Mouse (Mus musculus): ENCODE data around the gene Spag5.

Gene Spag5

DNA sequence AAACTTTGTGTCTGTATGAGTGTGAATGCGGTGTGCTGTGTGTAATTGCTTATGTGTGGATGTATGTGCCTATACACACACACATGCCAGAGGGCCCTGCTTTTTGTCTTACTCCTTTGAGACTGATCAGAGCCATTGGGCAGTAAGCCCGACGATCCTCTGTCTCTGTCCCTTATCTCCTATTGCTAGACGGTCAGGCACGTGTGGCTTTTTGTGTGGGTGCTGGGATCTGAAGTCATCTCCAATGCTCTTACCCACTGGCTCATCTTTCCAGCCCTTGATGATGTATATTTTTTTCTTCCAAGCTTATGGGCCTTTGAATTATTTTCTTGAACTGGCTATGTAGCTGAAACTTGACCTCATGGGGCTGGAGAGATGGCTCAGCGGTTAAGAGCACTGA, 53.6 kb downstream of the Spag5 start:
- no peak for DNase-seq

DNA sequence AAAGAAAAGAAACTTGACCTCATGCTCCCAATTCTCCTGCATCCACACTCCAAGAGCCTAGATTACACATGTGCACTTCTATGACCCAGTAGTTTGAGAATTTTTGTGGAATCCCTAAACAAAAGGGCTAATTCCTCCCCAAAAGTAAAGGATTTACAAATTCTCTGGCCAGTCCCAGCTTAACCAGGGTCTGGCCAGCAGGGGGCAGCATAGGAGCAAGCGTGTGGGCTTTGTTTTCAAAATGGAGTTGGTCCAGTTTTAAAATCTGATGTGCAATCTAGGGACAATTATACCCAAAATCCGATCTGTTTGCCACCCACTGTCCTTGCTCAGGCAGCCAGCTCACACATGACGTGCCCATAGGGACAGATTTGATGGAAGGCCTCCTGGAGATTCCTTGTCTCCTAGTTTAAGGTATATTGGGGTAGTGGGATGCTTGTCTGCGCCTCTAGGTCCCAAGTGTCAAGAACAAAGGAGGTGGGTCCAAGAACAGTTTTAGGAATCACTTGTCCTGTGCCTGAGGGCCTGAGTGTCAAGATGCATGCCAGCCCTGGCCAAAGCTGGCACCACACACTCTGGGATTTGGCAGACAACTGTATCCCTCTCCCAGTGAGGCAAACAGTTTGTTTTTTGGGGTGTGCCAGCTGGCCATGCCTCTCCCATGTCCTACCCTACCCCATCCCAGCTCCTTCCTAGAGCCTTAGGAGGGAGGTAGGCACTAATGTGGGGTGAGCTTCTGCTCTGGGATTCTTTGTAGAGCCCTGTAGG, 54.3 kb downstream of the Spag5 start:
- DNase-seq = peak; percentile 47 to 73

DNA sequence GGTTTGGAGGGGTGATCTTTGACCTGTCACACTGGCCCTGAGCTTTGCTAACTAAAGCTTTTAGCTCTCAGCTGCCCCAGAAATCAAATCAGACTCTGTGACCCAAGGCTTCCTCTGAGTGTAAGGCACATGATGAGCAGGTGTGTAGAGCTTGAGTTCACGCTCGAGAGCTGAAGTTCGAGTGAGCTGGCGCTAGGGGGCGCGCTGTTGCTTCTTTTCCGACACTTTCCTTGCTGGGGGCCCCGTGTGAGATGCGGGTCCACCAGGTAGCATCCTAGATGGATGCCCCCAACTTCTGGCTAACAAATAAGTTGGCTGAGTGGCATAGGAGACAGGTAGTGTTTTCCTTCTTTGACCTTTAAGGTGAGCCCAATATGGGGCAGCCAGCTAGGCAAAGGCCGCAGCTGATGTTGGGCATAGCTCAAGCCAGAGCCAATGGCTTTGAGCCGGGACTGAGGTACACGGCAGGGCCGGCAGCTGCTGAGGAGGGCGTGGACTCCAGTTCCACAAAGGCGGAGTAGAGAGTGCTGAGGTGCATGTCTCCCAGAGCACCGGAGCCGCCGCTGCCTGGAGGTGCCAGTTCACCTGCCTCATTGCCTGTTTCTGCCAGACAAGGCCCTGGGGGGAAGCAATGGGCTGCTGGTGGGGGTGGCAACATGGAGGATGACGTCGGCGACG, 57.1 kb downstream of the Spag5 start:
- DNase-seq = peak; percentile 44 to 54

DNA sequence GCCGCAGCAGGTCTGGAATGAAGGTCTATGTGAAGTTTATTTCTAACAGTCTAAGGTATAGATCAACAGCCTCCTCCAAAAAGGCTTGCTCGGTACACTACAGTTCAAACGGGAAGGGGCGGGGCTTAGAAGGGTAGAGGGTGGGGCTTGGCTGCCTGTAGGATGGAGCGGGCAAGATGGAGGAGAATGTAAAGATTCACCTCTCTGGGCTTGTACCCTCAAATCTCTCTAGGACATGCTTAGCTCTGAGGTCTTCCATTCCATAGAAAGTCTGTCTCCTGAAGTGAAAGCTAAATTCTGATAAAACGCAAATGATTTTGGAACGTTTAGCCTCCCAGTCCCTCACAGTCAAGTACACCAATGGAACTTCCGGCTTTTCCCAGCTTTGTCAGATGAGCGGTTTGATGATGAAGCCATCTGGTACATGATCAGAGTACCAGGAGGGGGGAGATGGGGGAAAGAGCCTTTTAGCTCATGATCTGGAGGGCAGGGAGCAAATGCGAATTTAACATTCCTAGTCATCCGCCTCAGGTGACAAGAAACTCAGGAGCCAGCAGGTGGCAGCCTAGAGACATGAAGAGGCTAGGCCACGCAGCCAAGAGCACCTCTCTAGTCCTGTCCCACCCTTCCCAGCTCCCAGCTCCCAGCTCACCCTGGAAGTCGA, 58.9 kb downstream of the Spag5 start:
- peak; percentile 73 to 85 for DNase-seq

DNA sequence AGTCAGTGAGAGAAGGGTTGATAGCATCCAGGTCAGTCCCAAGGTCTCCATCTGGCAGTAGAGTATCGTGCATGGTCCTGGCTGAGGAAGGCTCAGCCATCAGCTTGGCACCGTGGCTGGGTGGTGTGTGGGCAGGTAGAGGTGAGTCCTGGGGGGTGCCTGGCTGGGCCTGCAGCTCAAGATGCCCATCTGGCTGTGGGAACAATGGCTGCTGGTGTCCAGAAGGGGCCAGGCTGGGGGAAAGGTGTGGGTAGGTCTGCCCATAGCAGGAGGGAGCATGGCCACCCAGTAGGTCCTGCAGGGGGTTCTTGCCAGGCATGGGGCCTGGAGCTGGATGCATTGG, 59.4 kb downstream of the Spag5 start:
- no peak for DNase-seq

DNA sequence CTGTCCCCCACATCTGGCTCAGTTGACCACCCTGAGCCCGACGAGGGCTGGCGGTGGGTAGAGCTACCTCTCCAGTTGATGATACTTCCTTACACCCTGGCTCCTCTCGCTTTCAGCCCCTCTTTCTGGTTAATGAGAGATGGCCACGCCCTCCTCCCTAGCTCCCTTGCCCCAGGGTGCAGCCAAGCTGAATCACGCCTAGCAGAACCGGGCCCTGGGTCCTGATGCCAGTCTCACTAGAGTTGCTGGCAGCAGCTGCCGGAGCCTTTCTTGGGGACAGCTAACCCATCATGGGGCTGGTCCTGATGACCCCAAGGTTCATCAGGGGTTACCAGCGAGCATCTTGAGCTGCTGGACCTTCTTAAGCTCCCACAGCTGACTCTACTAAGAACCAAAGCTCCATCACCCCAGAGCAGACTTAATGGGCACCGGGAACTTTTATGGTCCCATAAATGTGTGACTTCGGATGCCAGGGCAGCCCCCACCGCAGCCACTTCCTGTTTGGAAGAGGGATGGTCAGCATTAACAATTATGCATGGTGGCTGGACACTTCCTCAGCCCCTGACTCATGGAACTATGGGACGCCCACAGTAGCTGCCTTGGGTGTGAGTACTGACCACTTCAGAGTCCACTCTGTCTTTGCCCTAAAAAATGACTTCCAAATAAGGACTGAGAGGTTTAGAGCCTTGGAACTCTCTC, 62.1 kb downstream of the Spag5 start:
- no peak for DNase-seq

DNA sequence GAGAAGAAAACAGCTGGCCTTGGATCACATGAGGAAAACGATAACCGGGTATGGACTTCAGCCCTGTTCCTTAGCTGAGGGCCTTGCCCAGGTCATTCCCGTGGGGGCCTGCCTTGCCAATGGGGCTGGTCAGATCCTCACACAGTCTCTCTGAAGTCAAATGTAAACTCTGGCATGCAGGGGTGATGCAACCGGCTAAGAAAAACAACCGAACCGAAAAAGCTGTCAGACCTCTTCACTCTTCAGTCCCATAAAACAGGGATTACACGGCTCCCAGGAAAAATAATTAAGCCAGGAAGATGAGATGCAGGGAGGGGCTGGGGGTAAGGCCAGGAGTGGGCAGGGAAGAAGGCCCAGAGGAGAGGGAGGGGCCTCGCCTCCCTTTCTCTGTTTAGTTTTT, 62.8 kb downstream of the Spag5 start:
- DNase-seq = no peak

DNA sequence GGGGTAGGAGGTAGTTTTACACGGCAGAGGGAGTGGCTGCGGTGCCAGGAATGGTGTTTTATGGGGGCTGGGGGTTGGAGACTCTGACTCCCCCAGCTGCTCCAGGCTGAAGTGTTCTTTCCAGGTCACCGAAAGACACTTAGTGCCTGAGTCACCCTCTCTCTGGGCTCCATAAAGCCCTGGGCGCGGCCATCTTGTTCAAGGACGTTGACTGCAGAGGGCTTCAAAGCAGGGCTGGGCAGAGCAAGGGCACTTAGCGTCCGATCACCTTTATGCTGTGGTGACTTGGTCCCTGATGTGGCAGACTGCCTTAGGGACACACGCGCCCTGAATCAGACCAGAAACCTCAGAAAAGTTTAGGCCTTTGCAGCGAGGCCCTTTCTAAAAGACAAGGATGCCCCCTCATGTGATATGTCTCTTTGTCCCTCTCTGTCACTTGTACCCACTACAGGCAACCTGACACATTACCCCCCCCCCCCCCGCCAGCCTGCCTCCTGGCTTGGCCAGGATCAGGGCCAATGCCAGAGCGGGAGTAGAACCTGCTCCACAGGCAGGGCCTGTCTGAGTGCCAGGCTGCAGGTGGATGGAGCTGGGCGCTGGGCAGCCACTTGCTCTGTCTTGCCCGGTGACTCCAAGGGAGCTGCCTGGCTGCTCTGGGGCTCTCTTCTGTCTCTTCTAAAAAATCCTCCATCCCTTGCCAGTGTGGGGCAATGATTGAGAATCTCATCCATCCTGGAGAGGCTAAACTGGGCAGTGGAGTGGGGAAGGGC, 66.3 kb downstream of the Spag5 start:
- no peak for DNase-seq

DNA sequence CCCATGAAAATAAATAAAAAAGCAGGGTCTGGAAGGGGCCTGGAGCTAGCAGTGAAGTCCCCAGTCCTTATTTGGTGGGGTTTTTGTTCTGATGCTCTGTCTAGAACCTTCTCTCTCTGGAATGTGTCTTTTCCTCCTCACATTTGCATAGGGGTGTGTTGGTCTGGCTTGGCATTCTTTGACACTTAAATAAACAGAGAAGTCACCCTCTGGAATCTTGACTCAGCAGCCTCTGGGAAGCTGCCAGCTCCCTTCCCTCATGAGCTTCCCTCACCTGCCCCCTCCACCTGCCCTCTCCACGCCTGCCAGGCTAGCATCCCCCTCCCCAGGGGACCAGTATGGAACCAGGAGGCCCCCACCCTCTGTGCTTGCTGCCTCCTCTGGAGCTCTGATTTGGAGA, 69.1 kb downstream of the Spag5 start:
- peak; percentile 43 to 75 for DNase-seq

DNA sequence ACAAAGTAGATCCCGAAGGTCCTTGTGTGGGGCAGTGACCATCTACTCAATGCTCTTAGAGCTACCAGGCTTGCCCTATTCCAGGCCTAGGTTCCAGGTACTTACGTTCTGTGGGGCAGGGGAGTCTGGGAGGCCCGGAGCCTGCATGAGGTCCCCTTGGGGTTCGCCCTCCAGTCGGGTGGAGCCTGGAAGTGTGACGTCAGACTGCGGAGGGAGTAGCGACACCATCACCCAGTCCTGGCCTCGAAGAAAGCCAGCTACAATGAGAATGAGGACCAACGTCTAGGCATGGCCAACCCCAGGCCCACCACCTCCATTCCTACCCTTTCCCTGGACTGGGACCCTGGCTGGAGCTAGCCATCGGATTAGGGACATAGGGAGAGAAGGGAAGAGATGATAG, 70.4 kb downstream of the Spag5 start:
- DNase-seq = no peak

Measured in lung, postnatal 4 days (tissue).